Mouse (Mus musculus): Measurements from ENCODE around the gene Gm21834. TPM values are rescaled to one million over a fixed set of nuclear protein-coding genes. Genes with fewer than 3 reads are reported as not detected.

Gene Gm21834
- total and polyA plus RNA-seq, 3 experiments = not detected

DNA sequence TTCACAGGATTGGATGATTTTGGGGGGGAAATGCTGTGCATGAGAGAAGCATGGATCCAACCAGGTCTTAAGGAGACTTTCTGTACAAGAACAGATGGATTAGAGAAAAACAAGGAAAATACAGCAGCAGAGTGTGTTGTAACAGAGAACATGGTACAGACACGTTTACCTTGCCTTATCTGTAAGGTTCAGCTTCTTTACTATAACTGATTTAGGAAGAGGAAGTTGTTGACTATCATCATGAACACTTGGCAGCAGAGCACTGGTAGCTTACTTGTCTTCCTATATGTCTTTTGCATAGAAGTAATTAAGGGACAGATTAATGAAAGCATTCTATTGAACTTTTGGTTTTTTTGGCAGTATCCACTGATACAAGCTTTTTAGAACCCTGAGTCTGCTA, 16.0 kb upstream of the Gm21834 start:
- no peak overlapping the region for H3K9ac ChIP-seq (ENCODE audit: low read depth, low read length)
- WGBS = 27% methylated on average over 1 of the region's 1 CpGs
- no peak overlapping the region for H3K4me3 ChIP-seq
- H3K36me3 ChIP-seq (ENCODE audit: control insufficient read depth, insufficient read depth, low read length) = no peaks in the 10 kb centered on the region
- intact Hi-C loops (cut with DNase I) = no loop called here
- H3K4me1 ChIP-seq (ENCODE audit: control insufficient read depth, insufficient read depth, low read length) = no peaks in the 10 kb centered on the region
- H3K79me2 ChIP-seq (replicated peaks; ENCODE audit: control insufficient read depth, insufficient read depth, low read length) = no peaks in the 10 kb centered on the region
- no peak for DNase-seq
- H3K27me3 ChIP-seq (ENCODE audit: control insufficient read depth, insufficient read depth, low read length) = no peaks in the 10 kb centered on the region
- TF ChIP-seq CTCF (IDR thresholded peaks at IDR 0.05) (no peak), POLR2A (IDR thresholded peaks at IDR 0.05; ENCODE audit: insufficient read depth, low read depth, low read length) (no peak), EP300 (IDR thresholded peaks at IDR 0.05; ENCODE audit: insufficient read depth, low read depth, low read length) (no peak)
- H3K27ac ChIP-seq = no peak overlapping the region

DNA sequence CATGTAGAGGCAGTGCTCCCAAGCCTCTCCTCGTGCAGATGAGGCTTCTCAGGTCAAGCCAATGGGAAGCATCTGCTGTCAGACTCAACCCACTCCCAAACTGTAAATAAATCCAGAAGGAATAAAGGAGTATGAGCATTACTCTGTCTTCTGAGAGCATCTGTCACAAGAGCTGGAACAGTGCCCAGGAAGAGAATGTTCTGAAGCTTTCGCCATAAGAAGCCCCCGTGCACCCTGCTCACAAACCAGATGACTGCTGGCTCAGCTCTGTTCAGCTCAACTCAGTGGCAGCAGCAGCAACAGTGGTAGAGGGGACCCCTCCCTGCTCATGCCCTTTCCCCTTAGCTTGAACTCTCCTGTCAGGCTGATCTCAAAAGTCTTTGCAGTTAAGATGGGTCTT, 47.2 kb downstream of the Gm21834 start:
- Histone ChIP-seq H3K27me3 (ENCODE audit: control insufficient read depth, insufficient read depth, low read length) (no peaks in the 10 kb centered on the region), H3K36me3 (ENCODE audit: control insufficient read depth, insufficient read depth, low read length) (no peaks in the 10 kb centered on the region), H3K4me1 (ENCODE audit: control insufficient read depth, insufficient read depth, low read length) (no peaks in the 10 kb centered on the region), H3K9ac (ENCODE audit: low read depth, low read length) (no peak overlapping the region), H3K79me2 (replicated peaks; ENCODE audit: control insufficient read depth, insufficient read depth, low read length) (no peaks in the 10 kb centered on the region), H3K27ac (no peak overlapping the region), H3K4me3 (no peak overlapping the region)
- intact Hi-C loops (cut with DNase I) = no loop called here
- WGBS = 55% methylated on average over 3 of the region's 3 CpGs
- TF ChIP-seq EP300 (IDR thresholded peaks at IDR 0.05; ENCODE audit: insufficient read depth, low read depth, low read length) = no peak
- DNase-seq = no peak

Other genes starting within 250 kb of the Gm21834 start
- gene Vmn2r120, start 196.7 kb downstream of the Gm21834 start, total RNA-seq (2021) = under 1 TPM; 0.02 to 0.03 TPM
- gene Vmn2r120, start 196.7 kb downstream of the Gm21834 start, polyA plus RNA-seq (2012; rRNA removed) = not detected in 2 replicates
- gene Cntnap5c, start 27.4 kb upstream of the Gm21834 start, total RNA-seq (2021) = not detected
- not detected in 2 replicates for gene Cntnap5c, start 27.4 kb upstream of the Gm21834 start, polyA plus RNA-seq (2012; rRNA removed)

Data from heart, adult 2 months (tissue).